Mouse (Mus musculus) liver, embryonic 13.5 days (tissue): ENCODE measurements around the gene Tpsab1. TPM values are rescaled to one million over a fixed set of nuclear protein-coding genes. Genes with fewer than 3 reads are reported as not detected.

Experiments used
- ATAC-seq: fragments of 200-750 bp; cut with Nextera tagmentation; 2 replicates; pipeline ENCODE4 v1.8.0; 2017; ENCODE audit warnings: low read depth, mild to moderate bottlenecking, moderate number of reproducible peaks, moderate library complexity
- DNase-seq: peaks from one replicate; pipeline ENCODE4 v3.0.0; 2022
- H3K27ac ChIP-seq: fragments of 300-500 bp; sonication (generic); 2 replicates; pipeline ENCODE4 v1.5.1; 2015; ENCODE audit warnings: moderate library complexity, mild to moderate bottlenecking, inconsistent platforms
- H3K27me3 ChIP-seq: fragments of 300-500 bp; sonication (generic); 2 replicates; pipeline ENCODE4 v1.6.1; 2015; ENCODE audit warnings: mild to moderate bottlenecking, inconsistent platforms
- H3K36me3 ChIP-seq: fragments of 300-500 bp; sonication (generic); 2 replicates; pipeline ENCODE4 v1.6.1; 2015; ENCODE audit warnings: mild to moderate bottlenecking, inconsistent platforms
- H3K4me1 ChIP-seq: fragments of 300-500 bp; sonication (generic); replicated peaks from 2 replicates; pipeline ENCODE4 v1.6.1; 2015; ENCODE audit warnings: inconsistent platforms
- H3K4me2 ChIP-seq: fragments of 300-500 bp; sonication (generic); 2 replicates; pipeline ENCODE4 v1.6.1; 2015; ENCODE audit warnings: inconsistent platforms, mild to moderate bottlenecking, moderate library complexity
- H3K4me3 ChIP-seq: fragments of 300-500 bp; sonication (generic); replicated peaks from 2 replicates; pipeline ENCODE4 v1.5.1; 2015; ENCODE audit warnings: mild to moderate bottlenecking, inconsistent platforms
- H3K9ac ChIP-seq: fragments of 300-500 bp; sonication (generic); 2 replicates; pipeline ENCODE4 v1.6.1; 2015; ENCODE audit warnings: mild to moderate bottlenecking, inconsistent platforms
- H3K9me3 ChIP-seq: fragments of 300-500 bp; sonication (generic); replicated peaks from 2 replicates; pipeline ENCODE4 v1.6.1; 2016; ENCODE audit warnings: inconsistent platforms
- WGBS: fragments of 180-500 bp; shearing (Covaris S2); methylation state at CpG from one replicate; pipeline ENCODE4 v1.1.7; 2015; ENCODE audit not compliant: insufficient replicate concordance; 5-methylcytosine and 5-hydroxymethylcytosine counted together
- polyA plus RNA-seq: library from polyadenylated mRNA; unstranded; fragments of >200 nt; fragmentation: Nextera tagmentation; extraction: Ambion mirVana; gene quantifications from 2 replicates; pipeline ENCODE4 v1.2.1, GENCODE M21; 2015

Gene Tpsab1
- not detected in 2 replicates for polyA plus RNA-seq

GRCm38 (mm10) chr17:25345462-25345861, at the start of gene Tpsab1:
Tpsab1 (minus strand) TSS chr17:25345562.
- H3K27ac ChIP-seq: no peak within 1 kb of the TSS

GRCm38 (mm10) chr17:25394526-25394925, 49.2 kb upstream of the Tpsab1 start:
- H3K9ac ChIP-seq: no peak overlapping the region
- H3K36me3 ChIP-seq: no peaks in the 10 kb centered on the region
- H3K4me2 ChIP-seq: no peak overlapping the region
- H3K27ac ChIP-seq: no peak overlapping the region
- no peak overlapping the region for H3K4me3 ChIP-seq
- no peaks in the 10 kb centered on the region for H3K9me3 ChIP-seq
- 0 out of 2 replicates have a peak, but pooled peaks cover 2% of the 10 kb centered on the region for H3K4me1 ChIP-seq
- WGBS: 61% methylated on average over 4 of the region's 4 CpGs
- no peaks in the 10 kb centered on the region for H3K27me3 ChIP-seq
- no peak for DNase-seq
- no peak for ATAC-seq

More at GRCm38 (mm10) chr17:25345462-25345861, at the start of gene Tpsab1:
- Histone ChIP-seq H3K36me3 (no peaks in the 10 kb centered on the region), H3K9ac (no peak within 1 kb of the TSS), H3K27me3 (no peaks in the 10 kb centered on the region), H3K9me3 (no peaks in the 10 kb centered on the region), H3K4me3 (no peak within 1 kb of the TSS), H3K4me1 (no peaks in the 10 kb centered on the region), H3K4me2 (no peak within 1 kb of the TSS)
- 66% methylated on average over 4 of the region's 4 CpGs for WGBS
- ATAC-seq (no peak), DNase-seq (no peak)

GRCm38 (mm10) chr17:25374011-25374410, 28.6 kb upstream of the Tpsab1 start:
- H3K4me3 ChIP-seq: no peak overlapping the region
- no peak for ATAC-seq
- no peaks in the 10 kb centered on the region for H3K27me3 ChIP-seq
- H3K9me3 ChIP-seq: peaks cover 8% of the 10 kb centered on the region; the same call in 1 of the 2 replicates
- 31% methylated on average over 9 of the region's 9 CpGs for WGBS
- no peak overlapping the region for H3K9ac ChIP-seq
- H3K4me2 ChIP-seq: no peak overlapping the region
- H3K27ac ChIP-seq: no peak overlapping the region
- no peak for DNase-seq
- peaks cover 7% of the 10 kb centered on the region; the same call in 1 of the 2 replicates for H3K4me1 ChIP-seq
- H3K36me3 ChIP-seq: no peaks in the 10 kb centered on the region

GRCm38 (mm10) chr17:25372491-25372890, 27.1 kb upstream of the Tpsab1 start:
- ATAC-seq (no peak), DNase-seq (no peak)
- no peaks in the 10 kb centered on the region for H3K27me3 ChIP-seq
- H3K27ac ChIP-seq: no peak overlapping the region
- 48% methylated on average over 8 of the region's 8 CpGs for WGBS
- H3K4me3 ChIP-seq: no peak overlapping the region
- peaks cover 7% of the 10 kb centered on the region; the same call in 1 of the 2 replicates for H3K4me1 ChIP-seq
- H3K9me3 ChIP-seq: no peaks in the 10 kb centered on the region
- H3K36me3 ChIP-seq: no peaks in the 10 kb centered on the region
- no peak overlapping the region for H3K4me2 ChIP-seq
- H3K9ac ChIP-seq: no peak overlapping the region

- Histone ChIP-seq H3K9me3 (no peaks in the 10 kb centered on the region), H3K4me2 (no peak within 1 kb of the TSS), H3K27me3 (no peaks in the 10 kb centered on the region), H3K4me1 (peaks cover 7% of the 10 kb centered on the region; the same call in 1 of the 2 replicates), H3K9ac (no peak within 1 kb of the TSS), H3K36me3 (no peaks in the 10 kb centered on the region), H3K4me3 (no peak within 1 kb of the TSS), H3K27ac (no peak within 1 kb of the TSS)
- DNase-seq (no peak), ATAC-seq (no peak)
- WGBS: 44% methylated on average over 3 of the region's 3 CpGs
These were observed 23.6 kb upstream of the Tpsab1 start, which contains the start of gene Tpsg1 for GRCm38 (mm10) chr17:25368973-25369372. Tpsg1 (plus strand) TSS chr17:25369273.

GRCm38 (mm10) chr17:25366005-25366404, 20.6 kb upstream of the Tpsab1 start, which contains the start of gene Tpsb2:
Tpsb2 (plus strand) TSS chr17:25366305.
- no peaks in the 10 kb centered on the region; the same call in 1 of the 2 replicates for H3K4me1 ChIP-seq
- H3K4me3 ChIP-seq: no peak within 1 kb of the TSS
- H3K27ac ChIP-seq: no peak within 1 kb of the TSS
- no peaks in the 10 kb centered on the region for H3K9me3 ChIP-seq
- 39% methylated on average over 2 of the region's 2 CpGs for WGBS
- no peak within 1 kb of the TSS for H3K9ac ChIP-seq
- H3K27me3 ChIP-seq: no peaks in the 10 kb centered on the region
- H3K4me2 ChIP-seq: no peak within 1 kb of the TSS
- ATAC-seq: no peak
- no peak for DNase-seq
- H3K36me3 ChIP-seq: no peaks in the 10 kb centered on the region

- H3K9me3 ChIP-seq: no peaks in the 10 kb centered on the region
- DNase-seq (peak; percentile 24), ATAC-seq (no peak)
- no peaks in the 10 kb centered on the region for H3K4me1 ChIP-seq
- no peak overlapping the region for H3K4me3 ChIP-seq
- no peak overlapping the region for H3K9ac ChIP-seq
- H3K36me3 ChIP-seq: no peaks in the 10 kb centered on the region
- H3K4me2 ChIP-seq: no peak overlapping the region
- no peaks in the 10 kb centered on the region for H3K27me3 ChIP-seq
- WGBS: 0% methylated on average over 1 of the region's 1 CpGs
- H3K27ac ChIP-seq: no peak overlapping the region
These were observed 18.4 kb upstream of the Tpsab1 start for GRCm38 (mm10) chr17:25363726-25364125.

- Histone ChIP-seq H3K4me1 (no peaks in the 10 kb centered on the region), H3K27ac (no peak overlapping the region), H3K4me2 (no peak overlapping the region), H3K4me3 (no peak overlapping the region), H3K27me3 (no peaks in the 10 kb centered on the region), H3K9me3 (no peaks in the 10 kb centered on the region), H3K9ac (no peak overlapping the region), H3K36me3 (no peaks in the 10 kb centered on the region)
- 42% methylated on average over 2 of the region's 2 CpGs for WGBS
- ATAC-seq: no peak
- no peak for DNase-seq
These were observed 15.9 kb upstream of the Tpsab1 start for GRCm38 (mm10) chr17:25361291-25361690.

- H3K9me3 ChIP-seq: no peaks in the 10 kb centered on the region
- H3K9ac ChIP-seq: no peak overlapping the region
- ATAC-seq (peak; percentile 54), DNase-seq (no peak)
- H3K36me3 ChIP-seq: no peaks in the 10 kb centered on the region
- no peak overlapping the region for H3K27ac ChIP-seq
- no peak overlapping the region for H3K4me3 ChIP-seq
- no peaks in the 10 kb centered on the region for H3K27me3 ChIP-seq
- H3K4me1 ChIP-seq: no peaks in the 10 kb centered on the region; the same call in 1 of the 2 replicates
- H3K4me2 ChIP-seq: no peak overlapping the region
- WGBS: 42% methylated on average over 3 of the region's 3 CpGs
These were observed 3.9 kb downstream of the Tpsab1 start for GRCm38 (mm10) chr17:25341490-25341889.

- peak; percentile 21; the same call in 1 of the 2 replicates for ATAC-seq
- no peak overlapping the region for H3K4me3 ChIP-seq
- 67% methylated on average over 6 of the region's 6 CpGs for WGBS
- H3K4me1 ChIP-seq: no peaks in the 10 kb centered on the region; the same call in 1 of the 2 replicates
- DNase-seq: no peak
- H3K4me2 ChIP-seq: no peak overlapping the region
- H3K27me3 ChIP-seq: no peaks in the 10 kb centered on the region
- no peaks in the 10 kb centered on the region for H3K36me3 ChIP-seq
- no peaks in the 10 kb centered on the region for H3K9me3 ChIP-seq
- H3K9ac ChIP-seq: no peak overlapping the region
- H3K27ac ChIP-seq: no peak overlapping the region
These were observed 5.4 kb downstream of the Tpsab1 start for GRCm38 (mm10) chr17:25340003-25340402.

- Histone ChIP-seq H3K4me1 (no peaks in the 10 kb centered on the region; the same call in 1 of the 2 replicates), H3K4me2 (no peak overlapping the region), H3K4me3 (no peak overlapping the region), H3K27ac (peak overlapping the region; percentile 29), H3K9ac (no peak overlapping the region), H3K27me3 (peaks cover 10% of the 10 kb centered on the region), H3K36me3 (no peaks in the 10 kb centered on the region), H3K9me3 (no peaks in the 10 kb centered on the region)
- WGBS: 57% methylated on average over 4 of the region's 4 CpGs
- DNase-seq (no peak), ATAC-seq (peak; percentile 69)
These were observed 7.1 kb downstream of the Tpsab1 start for GRCm38 (mm10) chr17:25338218-25338617.

- 3% methylated on average over 8 of the region's 8 CpGs for WGBS
- H3K27ac ChIP-seq: no peak overlapping the region
- no peaks in the 10 kb centered on the region for H3K4me1 ChIP-seq
- peak; percentile 14 for DNase-seq
- peaks cover 14% of the 10 kb centered on the region for H3K27me3 ChIP-seq
- no peaks in the 10 kb centered on the region for H3K36me3 ChIP-seq
- ATAC-seq: no peak
- H3K4me2 ChIP-seq: no peak overlapping the region
- no peak overlapping the region for H3K4me3 ChIP-seq
- H3K9me3 ChIP-seq: no peaks in the 10 kb centered on the region
- no peak overlapping the region for H3K9ac ChIP-seq
These were observed 11.4 kb downstream of the Tpsab1 start for GRCm38 (mm10) chr17:25333943-25334342.
